Mouse (Mus musculus) forebrain, embryonic 15.5 days (tissue): ENCODE results near the gene Dnttip1. TPM values are rescaled to one million over a fixed set of nuclear protein-coding genes. Genes with fewer than 3 reads are reported as not detected.

Experiments
- ATAC-seq: fragments of 200-750 bp; cut with Nextera tagmentation; replicated peaks from 2 replicates; pipeline ENCODE4 v1.8.0; 2017; ENCODE audit warnings: mild to moderate bottlenecking, moderate TSS enrichment, moderate library complexity
- H3K27ac ChIP-seq: fragments of 300-500 bp; sonication (generic); replicated peaks from 2 replicates; pipeline ENCODE4 v1.5.1; 2015; ENCODE audit warnings: mild to moderate bottlenecking, inconsistent platforms
- H3K27me3 ChIP-seq: fragments of 300-500 bp; sonication (generic); 2 replicates; pipeline ENCODE4 v1.6.1; 2015; ENCODE audit warnings: inconsistent platforms
- H3K36me3 ChIP-seq: fragments of 300-500 bp; sonication (generic); 2 replicates; pipeline ENCODE4 v1.6.1; 2015; ENCODE audit warnings: mild to moderate bottlenecking, inconsistent platforms
- H3K4me1 ChIP-seq: fragments of 300-500 bp; sonication (generic); 2 replicates; pipeline ENCODE4 v1.6.1; 2015; ENCODE audit warnings: inconsistent platforms
- H3K4me2 ChIP-seq: fragments of 300-500 bp; sonication (generic); replicated peaks from 2 replicates; pipeline ENCODE4 v1.6.1; 2015; ENCODE audit warnings: mild to moderate bottlenecking, inconsistent platforms
- H3K4me3 ChIP-seq: fragments of 300-500 bp; sonication (generic); 2 replicates; pipeline ENCODE4 v1.5.1; 2015; ENCODE audit warnings: mild to moderate bottlenecking, inconsistent platforms
- H3K9ac ChIP-seq: fragments of 300-500 bp; sonication (generic); replicated peaks from 2 replicates; pipeline ENCODE4 v1.6.1; 2015; ENCODE audit warnings: mild to moderate bottlenecking, inconsistent platforms
- H3K9me3 ChIP-seq: fragments of 300-500 bp; sonication (generic); 2 replicates; pipeline ENCODE4 v1.6.1; 2016; ENCODE audit warnings: inconsistent platforms
- WGBS: fragments of 180-500 bp; shearing (Covaris S2); methylation state at CpG from one replicate; pipeline ENCODE4 v1.1.7; 2015; ENCODE audit warnings: mixed read lengths; 5-methylcytosine and 5-hydroxymethylcytosine counted together
- polyA plus RNA-seq: library from polyadenylated mRNA; unstranded; fragments of >200 nt; fragmentation: Nextera tagmentation; extraction: Ambion mirVana; gene quantifications from 2 replicates; pipeline ENCODE4 v1.2.1, GENCODE M21; 2015

The Dnttip1 gene
- polyA plus RNA-seq, 1 experiment from 2014 or later = 73.9 TPM

GRCm38 (mm10) chr2:164773989-164774364 lies 28.2 kb downstream of the Dnttip1 start:
- H3K27ac ChIP-seq = no peak overlapping the region
- no peak overlapping the region for H3K4me3 ChIP-seq
- no peaks in the 10 kb centered on the region for H3K36me3 ChIP-seq
- H3K27me3 ChIP-seq = no peaks in the 10 kb centered on the region
- no peak overlapping the region for H3K4me2 ChIP-seq
- ATAC-seq = no peak
- peaks cover 25% of the 10 kb centered on the region for H3K4me1 ChIP-seq
- no peaks in the 10 kb centered on the region for H3K9me3 ChIP-seq
- WGBS = 88% methylated on average over 5 of the region's 5 CpGs
- no peak overlapping the region for H3K9ac ChIP-seq

GRCm38 (mm10) chr2:164776130-164776529 lies 30.3 kb downstream of the Dnttip1 start:
- H3K27me3 ChIP-seq = no peaks in the 10 kb centered on the region
- H3K4me1 ChIP-seq = peaks cover 12% of the 10 kb centered on the region
- no peaks in the 10 kb centered on the region for H3K9me3 ChIP-seq
- 90% methylated on average over 6 of the region's 6 CpGs for WGBS
- H3K4me2 ChIP-seq = no peak overlapping the region
- no peak overlapping the region for H3K27ac ChIP-seq
- H3K36me3 ChIP-seq = no peaks in the 10 kb centered on the region
- H3K9ac ChIP-seq = no peak overlapping the region
- H3K4me3 ChIP-seq = no peak overlapping the region
- no peak for ATAC-seq

GRCm38 (mm10) chr2:164776801-164777200 lies 31.0 kb downstream of the Dnttip1 start:
- ATAC-seq = no peak

GRCm38 (mm10) chr2:164777246-164778014 lies 31.6 kb downstream of the Dnttip1 start:
- no peak overlapping the region for H3K27ac ChIP-seq
- no peak overlapping the region for H3K4me2 ChIP-seq
- no peaks in the 10 kb centered on the region for H3K36me3 ChIP-seq
- no peak overlapping the region for H3K4me3 ChIP-seq
- no peaks in the 10 kb centered on the region for H3K9me3 ChIP-seq
- ATAC-seq = no peak
- no peaks in the 10 kb centered on the region for H3K27me3 ChIP-seq
- H3K4me1 ChIP-seq = no peaks in the 10 kb centered on the region
- 85% methylated on average over 30 of the region's 30 CpGs for WGBS
- H3K9ac ChIP-seq = no peak overlapping the region

More at GRCm38 (mm10) chr2:164776801-164777200, 31.0 kb downstream of the Dnttip1 start:
- H3K36me3 ChIP-seq = no peaks in the 10 kb centered on the region
- no peaks in the 10 kb centered on the region for H3K27me3 ChIP-seq
- H3K9ac ChIP-seq = no peak overlapping the region
- H3K9me3 ChIP-seq = no peaks in the 10 kb centered on the region
- no peak overlapping the region for H3K4me2 ChIP-seq
- peaks cover 6% of the 10 kb centered on the region for H3K4me1 ChIP-seq
- 72% methylated on average over 17 of the region's 17 CpGs for WGBS
- H3K4me3 ChIP-seq = no peak overlapping the region
- no peak overlapping the region for H3K27ac ChIP-seq

- WGBS = 95% methylated on average over 11 of the region's 11 CpGs
- Histone ChIP-seq H3K4me3 (no peak overlapping the region), H3K9me3 (no peaks in the 10 kb centered on the region), H3K9ac (no peak overlapping the region), H3K27ac (no peak overlapping the region), H3K4me2 (no peak overlapping the region), H3K36me3 (no peaks in the 10 kb centered on the region), H3K27me3 (no peaks in the 10 kb centered on the region), H3K4me1 (no peaks in the 10 kb centered on the region)
- ATAC-seq = no peak
Measured at GRCm38 (mm10) chr2:164778015-164778287, 32.2 kb downstream of the Dnttip1 start.

- Histone ChIP-seq H3K9me3 (no peaks in the 10 kb centered on the region), H3K27me3 (no peaks in the 10 kb centered on the region), H3K4me2 (no peak overlapping the region), H3K9ac (no peak overlapping the region), H3K4me3 (no peak overlapping the region), H3K27ac (no peak overlapping the region), H3K4me1 (no peaks in the 10 kb centered on the region), H3K36me3 (no peaks in the 10 kb centered on the region)
- no peak for ATAC-seq
- 89% methylated on average over 7 of the region's 7 CpGs for WGBS
Measured at GRCm38 (mm10) chr2:164778809-164779208, 33.0 kb downstream of the Dnttip1 start.

GRCm38 (mm10) chr2:164779481-164780086 lies 33.8 kb downstream of the Dnttip1 start, which contains the start of gene Tnnc2:
TSS of gene Tnnc2 (minus strand) at chr2:164779967.
- Histone ChIP-seq H3K4me3 (no peak within 1 kb of the TSS), H3K9ac (no peak within 1 kb of the TSS)
- WGBS = 69% methylated on average over 8 of the region's 8 CpGs

GRCm38 (mm10) chr2:164781876-164782275 lies 36.1 kb downstream of the Dnttip1 start:
- peaks cover 15% of the 10 kb centered on the region for H3K4me1 ChIP-seq
- no peak for ATAC-seq
- H3K4me2 ChIP-seq = no peak overlapping the region
- no peaks in the 10 kb centered on the region for H3K36me3 ChIP-seq
- no peak overlapping the region for H3K27ac ChIP-seq
- no peaks in the 10 kb centered on the region for H3K27me3 ChIP-seq
- 74% methylated on average over 4 of the region's 4 CpGs for WGBS
- H3K4me3 ChIP-seq = no peak overlapping the region
- H3K9me3 ChIP-seq = no peaks in the 10 kb centered on the region
- H3K9ac ChIP-seq = no peak overlapping the region

More at GRCm38 (mm10) chr2:164779481-164780086, 33.8 kb downstream of the Dnttip1 start, which contains the start of gene Tnnc2:
- Histone ChIP-seq H3K4me1 (no peaks in the 10 kb centered on the region), H3K27ac (no peak within 1 kb of the TSS), H3K27me3 (no peaks in the 10 kb centered on the region), H3K4me2 (no peak within 1 kb of the TSS), H3K36me3 (no peaks in the 10 kb centered on the region), H3K9me3 (no peaks in the 10 kb centered on the region)
- ATAC-seq = no peak

GRCm38 (mm10) chr2:164783926-164784581 lies 38.3 kb downstream of the Dnttip1 start:
- 79% methylated on average over 7 of the region's 7 CpGs for WGBS
- Histone ChIP-seq H3K4me2 (no peak overlapping the region), H3K4me1 (peaks cover 19% of the 10 kb centered on the region), H3K9ac (no peak overlapping the region), H3K27me3 (no peaks in the 10 kb centered on the region), H3K4me3 (no peak overlapping the region), H3K36me3 (no peaks in the 10 kb centered on the region), H3K27ac (no peak overlapping the region), H3K9me3 (no peaks in the 10 kb centered on the region)
- ATAC-seq = no peak

- 14% methylated on average over 7 of the region's 7 CpGs for WGBS
- no peak for ATAC-seq
- Histone ChIP-seq H3K9me3 (no peaks in the 10 kb centered on the region), H3K4me2 (peak overlapping the region; percentile 70), H3K9ac (peak overlapping the region; percentile 68), H3K36me3 (no peaks in the 10 kb centered on the region), H3K27ac (no peak overlapping the region), H3K4me1 (peaks cover 19% of the 10 kb centered on the region), H3K27me3 (no peaks in the 10 kb centered on the region), H3K4me3 (peak overlapping the region; percentile 77)
Measured at GRCm38 (mm10) chr2:164784869-164785420, 39.2 kb downstream of the Dnttip1 start.

GRCm38 (mm10) chr2:164785481-164786387 lies 40.0 kb downstream of the Dnttip1 start, which contains the start of gene Snx21:
TSS of gene Snx21 (plus strand) at chr2:164785823.
- peak; percentile 91 for ATAC-seq
- Histone ChIP-seq H3K27me3 (no peaks in the 10 kb centered on the region), H3K4me1 (peaks cover 19% of the 10 kb centered on the region), H3K27ac (peak within 1 kb of the TSS; percentile 73), H3K4me3 (peak within 1 kb of the TSS; percentile 77), H3K9ac (peak within 1 kb of the TSS; percentile 68), H3K4me2 (peak within 1 kb of the TSS; percentile 70), H3K9me3 (no peaks in the 10 kb centered on the region), H3K36me3 (0 out of 2 replicates have a peak, but pooled peaks cover 3% of the 10 kb centered on the region)
- under 1% methylated on average over 74 of the region's 89 CpGs for WGBS
